Mouse (Mus musculus): Measurements from ENCODE around the gene Slc16a12. TPM values are rescaled to one million over a fixed set of nuclear protein-coding genes. Genes with fewer than 3 reads are reported as not detected.

Slc16a12 gene
- total and polyA plus RNA-seq, 2 experiments from 2014 or later, result 7.2 to 10.3 TPM

- Histone ChIP-seq H3K9me3 (replicated peaks; ENCODE audit: control insufficient read depth, low read length) (no peaks in the 10 kb centered on the region), H3K4me1 (ENCODE audit: control insufficient read depth, insufficient read depth) (peaks cover 9% of the 10 kb centered on the region; the same call in 1 of the 2 replicates), H3K4me3 (ENCODE audit: low read depth, low read length) (no peak overlapping the region), H3K27me3 (ENCODE audit: control insufficient read depth, insufficient read depth, low read length) (no peaks in the 10 kb centered on the region), H3K27ac (ENCODE audit: low read depth) (no peak overlapping the region), H3K4me2 (ENCODE audit: low read depth, low read length) (0 out of 2 replicates have a peak overlapping the region, but pooled peaks have one; percentile 4), H3K36me3 (replicated peaks; ENCODE audit: control insufficient read depth, insufficient read depth, low read length) (no peaks in the 10 kb centered on the region), H3K9ac (replicated peaks; ENCODE audit: low read depth, low read length) (no peak overlapping the region)
- 25% methylated on average over 4 of the region's 4 CpGs for WGBS
- peak; percentile 78 for ATAC-seq (ENCODE audit: insufficient read depth, low read depth)
- DNase-seq (ENCODE audit: low spot score), result peak; percentile 34
- no peak for TF ChIP-seq CTCF (IDR thresholded peaks at IDR 0.05; ENCODE audit: low read depth)
- TF ChIP-seq EP300 (IDR thresholded peaks at IDR 0.05; ENCODE audit: low read depth), result no peak
Measured at GRCm38 (mm10) chr19:34678428-34678827, 68.7 kb downstream of the Slc16a12 start.

GRCm38 (mm10) chr19:34673476-34673875 is 73.6 kb downstream of the Slc16a12 start:
- H3K4me3 ChIP-seq (ENCODE audit: low read depth, low read length), result no peak overlapping the region
- H3K9me3 ChIP-seq (replicated peaks; ENCODE audit: control insufficient read depth, low read length), result no peaks in the 10 kb centered on the region
- no peak overlapping the region for H3K9ac ChIP-seq (replicated peaks; ENCODE audit: low read depth, low read length)
- H3K27me3 ChIP-seq (ENCODE audit: control insufficient read depth, insufficient read depth, low read length), result no peaks in the 10 kb centered on the region
- DNase-seq (ENCODE audit: low spot score) (peak; percentile 43), ATAC-seq (ENCODE audit: insufficient read depth, low read depth) (peak; percentile 27; the same call in 1 of the 2 replicates)
- H3K27ac ChIP-seq (ENCODE audit: low read depth), result no peak overlapping the region
- TF ChIP-seq EP300 (IDR thresholded peaks at IDR 0.05; ENCODE audit: low read depth), result no peak
- no peak for TF ChIP-seq CTCF (IDR thresholded peaks at IDR 0.05; ENCODE audit: low read depth)
- peaks cover 9% of the 10 kb centered on the region; the same call in 1 of the 2 replicates for H3K4me1 ChIP-seq (ENCODE audit: control insufficient read depth, insufficient read depth)
- no peaks in the 10 kb centered on the region for H3K36me3 ChIP-seq (replicated peaks; ENCODE audit: control insufficient read depth, insufficient read depth, low read length)
- 66% methylated on average over 7 of the region's 7 CpGs for WGBS
- H3K4me2 ChIP-seq (ENCODE audit: low read depth, low read length), result no peak overlapping the region

GRCm38 (mm10) chr19:34666127-34666526 is 81.0 kb downstream of the Slc16a12 start:
- H3K27ac ChIP-seq (ENCODE audit: low read depth), result no peak overlapping the region
- H3K36me3 ChIP-seq (replicated peaks; ENCODE audit: control insufficient read depth, insufficient read depth, low read length), result no peaks in the 10 kb centered on the region
- whole genome bisulfite sequencing, result 0% methylated on average over 5 of the region's 5 CpGs
- DNase-seq (ENCODE audit: low spot score) (peak; percentile 75), ATAC-seq (ENCODE audit: insufficient read depth, low read depth) (no peak)
- TF ChIP-seq EP300 (IDR thresholded peaks at IDR 0.05; ENCODE audit: low read depth) (no peak), CTCF (IDR thresholded peaks at IDR 0.05; ENCODE audit: low read depth) (peak; percentile 93)
- H3K4me1 ChIP-seq (ENCODE audit: control insufficient read depth, insufficient read depth), result peaks cover 4% of the 10 kb centered on the region; the same call in 1 of the 2 replicates
- no peak overlapping the region for H3K9ac ChIP-seq (replicated peaks; ENCODE audit: low read depth, low read length)
- H3K27me3 ChIP-seq (ENCODE audit: control insufficient read depth, insufficient read depth, low read length), result no peaks in the 10 kb centered on the region
- H3K4me2 ChIP-seq (ENCODE audit: low read depth, low read length), result no peak overlapping the region
- no peak overlapping the region for H3K4me3 ChIP-seq (ENCODE audit: low read depth, low read length)
- H3K9me3 ChIP-seq (replicated peaks; ENCODE audit: control insufficient read depth, low read length), result no peaks in the 10 kb centered on the region

GRCm38 (mm10) chr19:34662740-34663139 is 84.3 kb downstream of the Slc16a12 start:
- peaks cover 4% of the 10 kb centered on the region; the same call in 1 of the 2 replicates for H3K4me1 ChIP-seq (ENCODE audit: control insufficient read depth, insufficient read depth)
- H3K9ac ChIP-seq (replicated peaks; ENCODE audit: low read depth, low read length), result peak overlapping the region; percentile 17; the same call in 1 of the 2 replicates
- 39% methylated on average over 5 of the region's 5 CpGs for WGBS
- peak overlapping the region; percentile 78 for H3K27ac ChIP-seq (ENCODE audit: low read depth)
- DNase-seq (ENCODE audit: low spot score), result no peak
- ATAC-seq (ENCODE audit: insufficient read depth, low read depth), result peak; percentile 7; the same call in 1 of the 2 replicates
- no peak overlapping the region for H3K4me3 ChIP-seq (ENCODE audit: low read depth, low read length)
- peak overlapping the region; percentile 68; the same call in 1 of the 2 replicates for H3K4me2 ChIP-seq (ENCODE audit: low read depth, low read length)
- no peaks in the 10 kb centered on the region for H3K27me3 ChIP-seq (ENCODE audit: control insufficient read depth, insufficient read depth, low read length)
- H3K9me3 ChIP-seq (replicated peaks; ENCODE audit: control insufficient read depth, low read length), result no peaks in the 10 kb centered on the region
- no peaks in the 10 kb centered on the region for H3K36me3 ChIP-seq (replicated peaks; ENCODE audit: control insufficient read depth, insufficient read depth, low read length)
- no peak for TF ChIP-seq CTCF (IDR thresholded peaks at IDR 0.05; ENCODE audit: low read depth)
- TF ChIP-seq EP300 (IDR thresholded peaks at IDR 0.05; ENCODE audit: low read depth), result no peak

GRCm38 (mm10) chr19:34662067-34662507 is 85.0 kb downstream of the Slc16a12 start:
- peak overlapping the region; percentile 17; the same call in 1 of the 2 replicates for H3K9ac ChIP-seq (replicated peaks; ENCODE audit: low read depth, low read length)
- peak overlapping the region; percentile 78 for H3K27ac ChIP-seq (ENCODE audit: low read depth)

More at GRCm38 (mm10) chr19:34662067-34662507, 85.0 kb downstream of the Slc16a12 start:
- Histone ChIP-seq H3K4me3 (ENCODE audit: low read depth, low read length) (peak overlapping the region; percentile 50), H3K36me3 (replicated peaks; ENCODE audit: control insufficient read depth, insufficient read depth, low read length) (no peaks in the 10 kb centered on the region), H3K4me2 (ENCODE audit: low read depth, low read length) (peak overlapping the region; percentile 68), H3K4me1 (ENCODE audit: control insufficient read depth, insufficient read depth) (peaks cover 4% of the 10 kb centered on the region; the same call in 1 of the 2 replicates), H3K27me3 (ENCODE audit: control insufficient read depth, insufficient read depth, low read length) (no peaks in the 10 kb centered on the region), H3K9me3 (replicated peaks; ENCODE audit: control insufficient read depth, low read length) (no peaks in the 10 kb centered on the region)
- DNase-seq (ENCODE audit: low spot score) (peak; percentile 89), ATAC-seq (ENCODE audit: insufficient read depth, low read depth) (peak; percentile 99)
- WGBS, result 4% methylated on average over 13 of the region's 13 CpGs
- TF ChIP-seq CTCF (IDR thresholded peaks at IDR 0.05; ENCODE audit: low read depth) (peak; percentile 82), EP300 (IDR thresholded peaks at IDR 0.05; ENCODE audit: low read depth) (no peak)

Data from heart, postnatal 0 days (tissue).